Mouse (Mus musculus) hindbrain, embryonic 12.5 days (tissue): Measurements from ENCODE around the gene Pdlim7. TPM values are rescaled to one million over a fixed set of nuclear protein-coding genes. Genes with fewer than 3 reads are reported as not detected.

Experiments used
- ATAC-seq: fragments of 200-750 bp; cut with Nextera tagmentation; 2 replicates; pipeline ENCODE4 v1.8.0; 2017; ENCODE audit warnings: moderate TSS enrichment; ENCODE audit not compliant: low FRiP score
- H3K27ac ChIP-seq: fragments of 300-500 bp; sonication (generic); 2 replicates; pipeline ENCODE4 v1.5.1; 2016; ENCODE audit warnings: mild to moderate bottlenecking
- H3K27me3 ChIP-seq: fragments of 300-500 bp; sonication (generic); 2 replicates; pipeline ENCODE4 v1.6.1; 2016; ENCODE audit warnings: mild to moderate bottlenecking
- H3K36me3 ChIP-seq: fragments of 300-500 bp; sonication (generic); 2 replicates; pipeline ENCODE4 v1.6.1; 2016; ENCODE audit warnings: mild to moderate bottlenecking
- H3K4me1 ChIP-seq: fragments of 300-500 bp; sonication (generic); 2 replicates; pipeline ENCODE4 v1.6.1; 2016
- H3K4me2 ChIP-seq: fragments of 300-500 bp; sonication (generic); replicated peaks from 2 replicates; pipeline ENCODE4 v1.6.1; 2016; ENCODE audit warnings: mild to moderate bottlenecking
- H3K4me3 ChIP-seq: fragments of 300-500 bp; sonication (generic); 2 replicates; pipeline ENCODE4 v1.5.1; 2016; ENCODE audit warnings: mild to moderate bottlenecking
- H3K9ac ChIP-seq: fragments of 300-500 bp; sonication (generic); 2 replicates; pipeline ENCODE4 v1.6.1; 2016; ENCODE audit warnings: mild to moderate bottlenecking, moderate library complexity
- H3K9me3 ChIP-seq: fragments of 300-500 bp; sonication (generic); replicated peaks from 2 replicates; pipeline ENCODE4 v1.6.1; 2016; ENCODE audit warnings: mild to moderate bottlenecking
- WGBS: fragments of 180-500 bp; shearing (Covaris S2); methylation state at CpG from one replicate; pipeline ENCODE4 v1.1.7; 2016; 5-methylcytosine and 5-hydroxymethylcytosine counted together
- polyA plus RNA-seq: library from polyadenylated mRNA; unstranded; fragments of >200 nt; fragmentation: Nextera tagmentation; extraction: Ambion mirVana; gene quantifications from 2 replicates; pipeline ENCODE4 v1.2.1, GENCODE M21; 2016

The Pdlim7 gene
- polyA plus RNA-seq, 1 experiment from 2014 or later = 154 TPM

DNA sequence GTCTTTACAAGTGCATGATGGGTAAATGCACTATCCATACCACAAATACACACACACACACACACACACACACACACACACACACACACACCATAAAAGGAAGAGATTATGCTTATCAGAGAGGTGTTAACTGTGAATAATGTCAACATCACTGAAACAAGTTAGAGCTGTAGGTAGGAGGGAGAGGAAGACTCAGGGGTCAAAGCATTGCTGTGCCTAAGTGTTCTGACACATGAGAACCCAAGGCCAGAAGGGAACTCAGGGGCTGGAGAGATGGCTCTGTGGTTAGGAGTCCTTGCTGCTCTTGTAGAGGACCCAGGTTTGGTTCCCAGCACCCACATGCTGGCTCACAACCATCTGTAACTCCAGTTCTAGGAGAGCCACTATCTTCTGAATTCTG lies 33.5 kb downstream of the Pdlim7 start:
- Histone ChIP-seq H3K27ac (no peak overlapping the region), H3K4me3 (no peak overlapping the region), H3K4me1 (peaks cover 52% of the 10 kb centered on the region), H3K9ac (no peak overlapping the region), H3K36me3 (peaks cover 83% of the 10 kb centered on the region), H3K4me2 (no peak overlapping the region), H3K9me3 (no peaks in the 10 kb centered on the region), H3K27me3 (no peaks in the 10 kb centered on the region)
- ATAC-seq = no peak

DNA sequence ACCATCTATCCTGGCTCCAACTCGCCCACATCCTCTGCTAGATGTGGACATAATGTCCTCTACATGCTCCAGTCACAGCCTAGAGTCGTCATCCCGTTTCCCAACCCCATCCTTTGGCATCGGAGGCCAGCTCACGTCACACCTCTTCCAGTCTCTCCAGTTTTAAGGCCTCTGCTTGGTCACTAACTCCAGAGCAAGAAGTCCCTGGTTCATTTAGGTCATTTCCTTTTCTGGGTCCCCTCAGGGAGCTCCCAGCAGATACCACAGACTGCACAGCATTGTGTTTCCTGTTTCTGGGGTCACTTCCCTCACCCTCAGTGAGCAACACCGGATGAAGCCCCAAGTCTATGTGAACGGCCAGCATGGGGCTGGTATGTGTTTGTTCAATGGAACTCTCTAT lies 34.5 kb downstream of the Pdlim7 start:
- Histone ChIP-seq H3K4me1 (peaks cover 52% of the 10 kb centered on the region), H3K4me3 (no peak overlapping the region), H3K36me3 (peaks cover 92% of the 10 kb centered on the region), H3K27me3 (no peaks in the 10 kb centered on the region), H3K27ac (no peak overlapping the region), H3K9ac (no peak overlapping the region), H3K4me2 (no peak overlapping the region), H3K9me3 (no peaks in the 10 kb centered on the region)
- 86% methylated on average over 7 of the region's 7 CpGs for WGBS
- no peak for ATAC-seq

DNA sequence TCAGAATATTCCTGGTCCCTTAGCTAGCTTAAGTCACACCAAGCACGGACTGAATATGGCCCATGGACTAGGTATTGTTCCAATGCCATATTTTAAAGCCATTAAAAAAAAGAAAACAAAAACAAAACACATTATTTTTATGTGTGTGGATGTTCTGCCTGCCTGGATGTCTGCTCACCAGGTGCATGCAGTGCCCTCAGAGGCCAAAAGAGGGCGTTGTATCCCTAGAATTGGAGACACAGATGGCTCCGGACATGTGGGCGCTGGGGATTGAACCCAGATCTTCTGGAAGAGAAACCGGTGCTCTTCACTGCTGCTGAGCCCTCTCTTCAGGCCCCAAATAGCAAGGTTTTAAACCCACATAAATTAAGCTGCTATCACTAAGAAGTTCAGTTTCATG lies 35.4 kb downstream of the Pdlim7 start:
- peaks cover 95% of the 10 kb centered on the region for H3K36me3 ChIP-seq
- WGBS = 51% methylated on average over 5 of the region's 5 CpGs

DNA sequence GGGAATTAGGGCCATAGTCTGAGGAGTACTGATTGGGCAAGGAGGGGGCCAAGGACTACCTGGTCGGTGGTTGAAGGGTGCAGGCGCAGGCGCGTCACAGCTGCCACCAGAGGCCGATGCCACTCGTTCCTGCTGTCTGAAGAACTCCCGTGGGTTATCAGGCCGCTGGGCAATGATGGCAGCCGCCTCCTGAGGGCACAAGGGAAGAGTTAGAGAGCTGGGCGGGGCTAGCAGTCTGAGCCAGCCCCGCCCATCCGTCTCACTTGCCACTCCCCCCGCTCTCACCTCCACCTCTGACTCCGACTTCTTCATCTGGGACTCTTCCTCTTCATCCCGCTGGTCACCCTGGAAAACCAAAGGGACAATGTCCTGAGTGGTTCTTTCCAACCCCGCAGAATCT lies 36.0 kb downstream of the Pdlim7 start:
- ATAC-seq = no peak
- Histone ChIP-seq H3K27me3 (no peaks in the 10 kb centered on the region), H3K9me3 (no peaks in the 10 kb centered on the region), H3K36me3 (peaks cover 90% of the 10 kb centered on the region), H3K4me3 (no peak overlapping the region), H3K4me1 (peaks cover 52% of the 10 kb centered on the region), H3K4me2 (no peak overlapping the region), H3K27ac (no peak overlapping the region), H3K9ac (peak overlapping the region; percentile 5)
- 76% methylated on average over 16 of the region's 16 CpGs for WGBS

More for the DNA sequence above, 35.4 kb downstream of the Pdlim7 start:
- ATAC-seq = no peak
- Histone ChIP-seq H3K27me3 (no peaks in the 10 kb centered on the region), H3K9ac (no peak overlapping the region), H3K4me3 (no peak overlapping the region), H3K4me1 (peaks cover 52% of the 10 kb centered on the region), H3K4me2 (no peak overlapping the region), H3K9me3 (no peaks in the 10 kb centered on the region), H3K27ac (no peak overlapping the region)

DNA sequence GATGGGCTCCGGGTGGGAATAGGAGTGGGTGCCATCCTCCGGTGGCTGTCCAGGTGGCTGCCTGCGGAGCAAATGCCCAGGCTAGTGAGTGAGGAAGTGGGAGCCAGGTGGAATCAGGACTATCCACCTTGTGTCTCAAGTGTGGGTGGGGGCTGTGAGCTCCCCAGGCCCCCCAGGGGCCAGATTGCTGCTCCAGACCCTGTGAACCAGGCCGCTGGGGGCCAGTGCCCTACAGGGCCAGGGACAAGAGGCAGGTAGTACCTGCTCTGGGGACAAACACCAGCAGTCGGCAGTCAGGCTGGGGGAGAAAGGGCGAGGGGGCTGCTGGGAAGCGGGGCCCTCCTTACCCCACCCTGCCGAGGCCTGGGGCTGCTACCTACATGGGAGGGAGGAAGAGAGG lies 37.2 kb downstream of the Pdlim7 start:
- Histone ChIP-seq H3K27ac (peak overlapping the region; percentile 52; the same call in 1 of the 2 replicates), H3K9ac (peak overlapping the region; percentile 47), H3K4me1 (peaks cover 59% of the 10 kb centered on the region), H3K9me3 (no peaks in the 10 kb centered on the region), H3K4me2 (no peak overlapping the region), H3K4me3 (no peak overlapping the region), H3K27me3 (no peaks in the 10 kb centered on the region), H3K36me3 (peaks cover 77% of the 10 kb centered on the region)
- WGBS = 92% methylated on average over 8 of the region's 8 CpGs
- ATAC-seq = no peak

DNA sequence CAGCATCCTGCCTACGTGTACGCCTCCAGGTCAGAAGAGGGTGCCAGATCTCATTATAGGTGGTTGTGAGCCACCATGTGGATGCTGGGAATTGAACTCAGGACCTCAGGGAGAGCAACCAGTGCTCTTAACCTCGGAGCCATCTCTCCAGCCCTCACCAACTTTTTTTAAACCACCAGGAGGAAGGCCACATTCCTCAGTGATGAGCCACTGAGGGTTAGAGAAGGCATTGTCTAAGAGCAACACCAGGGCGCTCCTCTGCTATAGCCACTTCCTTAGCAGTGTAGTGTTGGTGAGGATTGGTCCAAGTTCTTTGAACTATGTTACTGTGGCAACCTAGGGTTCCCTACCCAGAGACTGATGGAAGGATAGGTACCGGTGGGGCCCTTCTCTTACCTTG lies 37.7 kb downstream of the Pdlim7 start:
- WGBS = 83% methylated on average over 5 of the region's 5 CpGs
- no peak overlapping the region for H3K4me3 ChIP-seq
- no peak for ATAC-seq

DNA sequence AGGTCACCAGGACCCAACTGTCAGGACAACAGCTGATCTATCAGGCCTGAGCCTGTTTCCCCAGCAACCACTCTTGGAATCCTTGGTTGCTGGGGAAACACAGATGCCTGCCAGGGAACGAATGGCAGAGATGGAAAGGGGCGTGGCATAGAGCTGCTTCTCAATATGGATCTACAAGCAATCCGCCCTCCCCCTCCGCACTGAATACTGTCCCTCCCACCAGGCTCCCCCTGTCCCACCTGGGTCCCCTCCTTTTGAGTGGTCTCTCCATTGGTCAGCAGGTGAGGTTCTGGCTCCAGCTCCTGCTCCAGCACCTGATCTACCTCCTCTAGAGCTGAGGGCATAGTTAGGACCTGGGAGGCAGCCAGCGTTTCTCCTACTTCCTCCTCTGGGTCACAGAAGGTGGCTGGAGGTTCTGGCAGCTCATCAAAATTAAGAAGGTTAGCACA lies 38.8 kb downstream of the Pdlim7 start:
- peak overlapping the region; percentile 17; the same call in 1 of the 2 replicates for H3K4me2 ChIP-seq
- H3K36me3 ChIP-seq = peaks cover 61% of the 10 kb centered on the region
- H3K9ac ChIP-seq = peak overlapping the region; percentile 24; the same call in 1 of the 2 replicates
- peak overlapping the region; percentile 84 for H3K27ac ChIP-seq
- peaks cover 75% of the 10 kb centered on the region for H3K4me1 ChIP-seq
- WGBS = 24% methylated on average over 5 of the region's 5 CpGs
- no peak for ATAC-seq
- H3K27me3 ChIP-seq = no peaks in the 10 kb centered on the region; the same call in 1 of the 2 replicates
- no peak overlapping the region for H3K4me3 ChIP-seq
- H3K9me3 ChIP-seq = no peaks in the 10 kb centered on the region

More for the DNA sequence above, 37.7 kb downstream of the Pdlim7 start:
- Histone ChIP-seq H3K27me3 (no peaks in the 10 kb centered on the region), H3K36me3 (peaks cover 72% of the 10 kb centered on the region), H3K9me3 (no peaks in the 10 kb centered on the region), H3K9ac (no peak overlapping the region), H3K4me2 (no peak overlapping the region), H3K4me1 (peaks cover 64% of the 10 kb centered on the region), H3K27ac (0 out of 2 replicates have a peak overlapping the region, but pooled peaks have one; percentile 52)

DNA sequence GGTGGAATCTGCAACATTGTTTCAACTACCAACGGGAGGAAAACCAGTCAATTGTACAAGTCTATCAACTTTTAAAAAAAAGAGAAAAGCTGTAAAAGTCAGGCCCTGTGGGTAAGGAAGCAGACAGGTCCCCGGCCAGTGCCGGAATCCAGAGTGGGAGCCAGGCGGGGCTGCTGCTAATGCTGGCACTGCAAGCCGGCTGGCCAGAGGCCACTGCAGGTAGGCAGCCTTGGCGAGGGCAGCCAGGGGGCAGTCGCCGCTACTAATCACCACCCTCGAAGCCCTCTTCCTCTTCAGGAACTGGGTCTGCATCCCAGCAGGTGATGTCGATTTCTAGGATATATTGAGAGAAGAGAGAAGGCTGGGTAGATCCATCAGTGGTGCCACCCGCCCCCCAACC lies 39.5 kb downstream of the Pdlim7 start:
- WGBS = 54% methylated on average over 11 of the region's 11 CpGs
- no peaks in the 10 kb centered on the region for H3K9me3 ChIP-seq
- no peak overlapping the region; the same call in 1 of the 2 replicates for H3K4me2 ChIP-seq
- H3K4me1 ChIP-seq = peaks cover 82% of the 10 kb centered on the region
- no peak overlapping the region for H3K4me3 ChIP-seq
- H3K36me3 ChIP-seq = peaks cover 54% of the 10 kb centered on the region
- H3K9ac ChIP-seq = 0 out of 2 replicates have a peak overlapping the region, but pooled peaks have one; percentile 83
- H3K27me3 ChIP-seq = no peaks in the 10 kb centered on the region; the same call in 1 of the 2 replicates
- ATAC-seq = no peak
- peak overlapping the region; percentile 84 for H3K27ac ChIP-seq

DNA sequence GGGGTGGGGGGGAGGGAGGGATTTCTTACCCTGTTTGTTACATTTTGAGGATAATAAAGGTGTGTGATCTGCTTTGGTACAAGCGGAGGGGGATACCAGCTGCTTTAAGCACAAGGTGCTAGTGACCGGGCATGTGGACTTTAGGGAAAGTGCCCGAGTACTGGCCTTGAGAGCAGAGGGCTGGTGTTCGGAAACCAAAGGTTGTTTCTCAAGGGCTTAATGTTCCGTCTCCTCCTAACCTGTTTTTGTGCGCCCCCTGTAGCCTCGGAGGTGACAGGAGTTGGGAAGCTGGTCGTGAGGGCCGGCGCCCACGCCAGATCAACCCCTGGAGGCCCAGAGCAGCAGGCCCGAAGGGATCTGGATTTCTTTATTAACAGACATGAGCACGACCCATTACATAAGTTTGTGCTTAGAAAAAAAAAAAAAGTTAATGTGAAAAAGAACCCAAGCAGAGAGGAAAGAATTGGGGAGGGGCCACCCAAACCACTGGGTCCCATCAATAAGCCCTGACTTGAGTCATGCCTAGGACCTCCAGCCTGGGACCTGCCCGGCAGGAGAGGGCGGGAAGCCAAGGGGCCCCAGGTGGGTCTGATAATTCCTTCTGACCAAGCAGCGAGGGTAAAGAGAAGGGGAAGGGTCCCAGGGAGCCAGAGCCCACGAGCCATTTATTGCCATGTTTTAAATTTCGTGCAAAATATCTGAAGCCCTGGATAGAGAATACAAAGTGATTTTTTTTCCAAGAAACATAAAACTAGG lies 40.2 kb downstream of the Pdlim7 start:
- H3K9me3 ChIP-seq = no peaks in the 10 kb centered on the region
- WGBS = 21% methylated on average over 18 of the region's 18 CpGs

DNA sequence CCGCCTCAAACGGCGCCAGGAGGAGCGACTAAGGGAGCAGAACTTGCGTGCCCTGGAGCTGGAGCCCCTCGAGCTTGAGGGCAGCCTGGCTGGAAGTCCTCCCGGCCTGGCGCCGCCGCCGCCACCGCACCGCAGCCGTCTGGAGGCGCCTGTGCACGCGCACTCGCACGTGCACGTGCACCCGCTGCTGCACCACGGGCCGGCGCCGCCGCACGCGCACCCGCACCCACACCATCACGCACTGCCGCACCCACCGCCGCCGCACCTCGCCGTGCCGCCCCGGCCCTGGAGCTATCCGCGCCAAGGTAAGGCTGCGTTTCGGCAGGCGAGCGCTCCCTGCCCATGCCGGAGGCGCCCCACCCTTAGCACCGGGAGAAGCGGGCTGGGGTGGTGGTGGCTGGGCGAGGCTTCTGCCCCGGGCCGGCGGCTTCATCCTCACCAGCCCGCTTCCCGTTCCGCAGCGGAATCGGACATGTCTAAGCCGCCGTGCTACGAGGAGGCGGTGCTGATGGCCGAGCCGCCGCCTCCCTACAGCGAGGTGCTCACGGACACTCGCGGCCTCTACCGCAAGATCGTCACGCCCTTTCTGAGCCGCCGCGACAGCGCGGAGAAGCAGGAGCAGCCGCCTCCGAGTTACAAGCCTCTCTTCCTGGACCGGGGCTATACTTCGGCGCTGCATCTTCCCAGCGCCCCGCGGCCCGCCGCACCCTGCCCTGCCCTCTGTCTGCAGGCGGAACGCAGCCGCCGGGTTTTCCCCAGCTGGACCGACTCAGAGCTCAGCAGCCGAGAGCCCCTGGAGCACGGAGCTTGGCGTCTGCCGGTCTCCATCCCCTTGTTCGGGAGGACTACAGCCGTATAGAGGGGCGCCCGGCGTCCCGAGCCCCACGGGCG lies 41.1 kb downstream of the Pdlim7 start:
- ATAC-seq = peak; percentile 36
- Histone ChIP-seq H3K9ac (peak overlapping the region; percentile 83), H3K9me3 (no peaks in the 10 kb centered on the region), H3K4me1 (peaks cover 88% of the 10 kb centered on the region), H3K36me3 (peaks cover 40% of the 10 kb centered on the region), H3K27ac (peak overlapping the region; percentile 94), H3K4me3 (peak overlapping the region; percentile 52), H3K27me3 (no peaks in the 10 kb centered on the region; the same call in 1 of the 2 replicates), H3K4me2 (peak overlapping the region; percentile 98)
- under 1% methylated on average over 103 of the region's 103 CpGs for WGBS

More for the DNA sequence above, 40.2 kb downstream of the Pdlim7 start:
- peaks cover 49% of the 10 kb centered on the region for H3K36me3 ChIP-seq
- no peaks in the 10 kb centered on the region; the same call in 1 of the 2 replicates for H3K27me3 ChIP-seq
- ATAC-seq = no peak
- H3K4me2 ChIP-seq = peak overlapping the region; percentile 98
- H3K27ac ChIP-seq = peak overlapping the region; percentile 94
- H3K4me3 ChIP-seq = peak overlapping the region; percentile 52
- H3K9ac ChIP-seq = peak overlapping the region; percentile 83
- H3K4me1 ChIP-seq = peaks cover 84% of the 10 kb centered on the region

DNA sequence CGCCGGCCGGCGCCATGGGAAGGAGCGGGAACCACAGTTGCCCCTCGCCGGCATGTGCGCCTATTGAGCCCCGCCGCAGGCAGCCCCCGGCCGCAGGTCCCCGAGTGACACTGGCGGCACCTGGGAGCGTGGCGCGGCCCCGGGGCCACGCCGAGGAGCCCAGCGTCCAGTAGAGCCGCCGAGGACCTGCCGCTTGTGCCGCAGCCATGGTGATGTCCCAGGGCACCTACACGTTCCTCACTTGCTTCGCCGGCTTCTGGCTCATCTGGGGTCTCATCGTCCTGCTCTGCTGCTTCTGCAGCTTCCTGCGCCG lies 41.7 kb downstream of the Pdlim7 start:
- Histone ChIP-seq H3K4me2 (peak overlapping the region; percentile 98), H3K27me3 (peaks cover 2% of the 10 kb centered on the region; the same call in 1 of the 2 replicates), H3K4me3 (peak overlapping the region; percentile 52), H3K9ac (peak overlapping the region; percentile 83), H3K36me3 (peaks cover 34% of the 10 kb centered on the region), H3K9me3 (no peaks in the 10 kb centered on the region), H3K27ac (peak overlapping the region; percentile 94), H3K4me1 (peaks cover 82% of the 10 kb centered on the region)
- WGBS = 2% methylated on average over 31 of the region's 31 CpGs
- ATAC-seq = peak; percentile 50

DNA sequence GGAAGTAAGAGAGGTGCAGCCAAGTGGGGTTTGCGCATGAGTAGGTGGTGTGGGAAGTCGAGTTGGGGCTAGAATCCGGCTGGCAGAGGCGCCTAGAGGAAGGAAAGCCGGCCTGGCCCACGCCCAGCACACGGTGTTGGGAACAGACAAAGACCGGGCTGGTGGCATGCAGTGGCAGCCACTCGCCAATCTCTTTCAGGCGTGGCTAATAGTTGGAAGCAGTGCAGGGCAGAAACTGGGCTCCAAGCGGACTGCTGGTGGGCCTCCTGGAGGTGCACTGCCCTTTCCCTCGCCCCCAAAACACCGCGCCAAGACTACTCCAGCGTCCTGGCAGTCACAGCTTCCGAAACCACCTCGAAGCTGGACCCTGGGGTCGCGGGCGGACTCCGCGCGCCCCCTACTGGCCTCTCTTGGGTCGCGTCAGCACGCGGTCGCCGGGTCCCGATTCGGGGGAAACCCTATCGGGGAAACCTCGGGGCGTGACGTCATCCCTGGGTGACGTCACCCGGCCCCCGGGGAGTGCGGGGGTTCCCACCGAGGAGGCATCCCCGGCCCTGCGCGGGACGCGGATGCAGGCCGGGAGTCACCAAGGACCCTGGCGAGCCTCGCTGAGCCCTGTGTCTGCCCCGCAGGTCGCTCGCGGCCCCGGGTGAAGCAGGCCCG lies 42.2 kb downstream of the Pdlim7 start:
- peak overlapping the region; percentile 94 for H3K27ac ChIP-seq
- under 1% methylated on average over 54 of the region's 54 CpGs for WGBS
- peak overlapping the region; percentile 83 for H3K9ac ChIP-seq

More for the DNA sequence above, 42.2 kb downstream of the Pdlim7 start:
- H3K36me3 ChIP-seq = peaks cover 29% of the 10 kb centered on the region
- peaks cover 5% of the 10 kb centered on the region; the same call in 1 of the 2 replicates for H3K27me3 ChIP-seq
- H3K4me3 ChIP-seq = peak overlapping the region; percentile 52
- H3K4me2 ChIP-seq = peak overlapping the region; percentile 98
- no peaks in the 10 kb centered on the region for H3K9me3 ChIP-seq
- peak; percentile 53 for ATAC-seq
- H3K4me1 ChIP-seq = peaks cover 82% of the 10 kb centered on the region
